Comparison of ENCODE assay signal across 17 mouse cellular contexts in genomic region chr9:57247201-57247671, GRCm38 (mm10). TPM values are rescaled to one million over a fixed set of nuclear protein-coding genes. Genes with fewer than 3 reads are reported as not detected.
DNase-seq lines count a peak whose midpoint lies in the region; ATAC-seq and TF ChIP-seq lines count a peak whose summit lies in the region.
"Had no signal": no experiment of that assay in that cellular context is flagged by ENCODE, and none has a peak within 500 bp of the region (broad histone marks: within the 10 kb centered on the region; RNA-seq: fewer than 3 reads in every experiment).

No protein-coding gene starts in this region.

- H3K36me3 ChIP-seq in lung, embryonic 16.5 days (ENCODE audit: control insufficient read depth, insufficient read depth, low read length): peaks cover 2% of the 10 kb centered on the region
- H3K36me3 ChIP-seq in kidney, postnatal 0 days (ENCODE audit: insufficient read depth, low read length): 0 out of 2 replicates have a peak, but pooled peaks cover 1% of the 10 kb centered on the region
- no peaks in the 10 kb centered on the region; the same call in 1 of the 2 replicates for H3K36me3 ChIP-seq in stomach, postnatal 0 days (ENCODE audit: control insufficient read depth, insufficient read depth, low read length)
- H3K36me3 ChIP-seq: hindbrain, embryonic 13.5 days had no signal

- WGBS in lung, embryonic 16.5 days: 29% methylated on average over 8 of the region's 8 CpGs
- WGBS in lung, adult 2 months: 35% methylated on average over 8 of the region's 8 CpGs
- WGBS in kidney, postnatal 0 days: 27% methylated on average over 8 of the region's 8 CpGs
- 24% methylated on average over 8 of the region's 8 CpGs for WGBS in stomach, postnatal 0 days

- peak; percentile 42 to 76 for DNase-seq in adrenal gland, adult (ENCODE audit: inconsistent age in 2 of 2, low spot score in 1 of 2)
- no peak for DNase-seq in adrenal gland, adult 18-20 months (ENCODE audit: low spot score in 2 of 2)
- DNase-seq in lung, adult 2 months: no peak
- peak; percentile 38 for DNase-seq in kidney, postnatal 0 days (ENCODE audit: low spot score)
- DNase-seq in stomach, postnatal 0 days (ENCODE audit: low spot score): peak; percentile 48
- DNase-seq in urinary bladder, postnatal 36 days (ENCODE audit: low spot score in 2 of 2): no peak
- DNase-seq in embryo, embryonic 10.5 days (ENCODE audit: low spot score): no peak
- DNase-seq: cerebellum, postnatal 36 days; layer of hippocampus, adult 9-11 months; spleen, adult 18-20 months; thymus, postnatal 36 days had no signal

- TF ChIP-seq CTCF in lung, adult 2 months (IDR thresholded peaks at IDR 0.05; ENCODE audit: insufficient read depth, low read length): no peak
- peak; percentile 32; the same call in 1 of the 2 replicates for TF ChIP-seq CTCF in kidney, postnatal 0 days (IDR thresholded peaks at IDR 0.05; ENCODE audit: low read depth)
- TF ChIP-seq CTCF in stomach, postnatal 0 days (IDR thresholded peaks at IDR 0.05; ENCODE audit: low read depth): peak; percentile 38

- H3K27me3 ChIP-seq in lung, embryonic 16.5 days (ENCODE audit: control insufficient read depth, insufficient read depth, low read depth, low read length): no peaks in the 10 kb centered on the region
- no peaks in the 10 kb centered on the region for H3K27me3 ChIP-seq in kidney, postnatal 0 days (ENCODE audit: insufficient read depth, low read length)
- no peaks in the 10 kb centered on the region for H3K27me3 ChIP-seq in stomach, postnatal 0 days (ENCODE audit: control insufficient read depth, insufficient read depth, low read length)
- H3K27me3 ChIP-seq: hindbrain, embryonic 13.5 days had no signal

- H3K9me3 ChIP-seq in lung, embryonic 16.5 days (ENCODE audit: control insufficient read depth, low read length): no peaks in the 10 kb centered on the region
- H3K9me3 ChIP-seq in kidney, postnatal 0 days (replicated peaks; ENCODE audit: low read length): no peaks in the 10 kb centered on the region
- no peaks in the 10 kb centered on the region for H3K9me3 ChIP-seq in stomach, postnatal 0 days (ENCODE audit: control insufficient read depth, low read length)
- H3K9me3 ChIP-seq: hindbrain, embryonic 13.5 days; limb, embryonic 10.5 days; megakaryocyte, embryonic 14.5 days had no signal

- no peak overlapping the region for H3K4me3 ChIP-seq in lung, embryonic 16.5 days (ENCODE audit: low read length)
- no peak overlapping the region for H3K4me3 ChIP-seq in lung, adult 2 months (replicated peaks; ENCODE audit: extremely low read depth, low read depth, low read length)
- H3K4me3 ChIP-seq in kidney, postnatal 0 days (replicated peaks; ENCODE audit: low read depth, low read length): no peak overlapping the region
- H3K4me3 ChIP-seq in stomach, postnatal 0 days (ENCODE audit: low read depth, low read length): no peak overlapping the region
- H3K4me3 ChIP-seq: erythroblast, embryonic 14.5 days; hindbrain, embryonic 13.5 days; limb, embryonic 10.5 days; megakaryocyte, embryonic 14.5 days had no signal

- H3K9ac ChIP-seq in lung, embryonic 16.5 days (ENCODE audit: low read length): no peak overlapping the region
- no peak overlapping the region for H3K9ac ChIP-seq in kidney, postnatal 0 days (ENCODE audit: low read depth, low read length)
- no peak overlapping the region for H3K9ac ChIP-seq in stomach, postnatal 0 days (ENCODE audit: low read length)
- H3K9ac ChIP-seq: hindbrain, embryonic 13.5 days had no signal

- H3K4me1 ChIP-seq in lung, embryonic 16.5 days (replicated peaks; ENCODE audit: control insufficient read depth, insufficient read depth, low read length): peaks cover 16% of the 10 kb centered on the region
- H3K4me1 ChIP-seq in lung, adult 2 months (ENCODE audit: control insufficient read depth, insufficient read depth, low read length): peaks cover 6% of the 10 kb centered on the region; the same call in 1 of the 2 replicates
- H3K4me1 ChIP-seq in kidney, postnatal 0 days (replicated peaks; ENCODE audit: insufficient read depth, low read length): 0 out of 2 replicates have a peak, but pooled peaks cover 4% of the 10 kb centered on the region
- no peaks in the 10 kb centered on the region for H3K4me1 ChIP-seq in stomach, postnatal 0 days (replicated peaks; ENCODE audit: control insufficient read depth, insufficient read depth)

- no peak overlapping the region for H3K4me2 ChIP-seq in lung, embryonic 16.5 days (ENCODE audit: low read depth, low read length)
- no peak overlapping the region for H3K4me2 ChIP-seq in kidney, postnatal 0 days (ENCODE audit: low read length)
- no peak overlapping the region for H3K4me2 ChIP-seq in stomach, postnatal 0 days (replicated peaks; ENCODE audit: low read depth)
- H3K4me2 ChIP-seq: heart, embryonic 11.5 days; hindbrain, embryonic 13.5 days had no signal

- TF ChIP-seq EP300 in stomach, postnatal 0 days (optimal IDR thresholded peaks at IDR 0.05): no peak

- no peak for TF ChIP-seq POLR2A in lung, adult 2 months (IDR thresholded peaks at IDR 0.05; ENCODE audit: borderline replicate concordance, extremely low read depth, low read depth, low read length)

- H3K27ac ChIP-seq in lung, embryonic 16.5 days (ENCODE audit: low read length): no peak overlapping the region
- H3K27ac ChIP-seq in kidney, postnatal 0 days: peak overlapping the region; percentile 19; the same call in 1 of the 2 replicates
- no peak overlapping the region for H3K27ac ChIP-seq in stomach, postnatal 0 days (replicated peaks)
- H3K27ac ChIP-seq: hindbrain, embryonic 13.5 days; limb, embryonic 10.5 days had no signal

- peak; percentile 24; the same call in 1 of the 2 replicates for ATAC-seq in lung, embryonic 16.5 days (ENCODE audit: low read depth)
- peak; percentile 19; the same call in 1 of the 2 replicates for ATAC-seq in kidney, postnatal 0 days (replicated peaks; ENCODE audit: low FRiP score, low read depth)
- ATAC-seq in stomach, postnatal 0 days (ENCODE audit: low FRiP score, low TSS enrichment): peak; percentile 51

RNA-seq across cellular contexts. Expression of gene Trcg1, which starts 10.9 kb away (rescaled TPM):
- not detected for total RNA-seq in adrenal gland, adult 18-20 months (2021)
- polyA plus RNA-seq in lung, embryonic 16.5 days (2015; fragmentation: Nextera tagmentation; extraction: Ambion mirVana): not detected in 2 replicates
- polyA plus RNA-seq in lung, adult 2 months (2012; rRNA removed): not detected in 2 replicates
- 0.04 TPM in 1 of 2 replicates, not detected in the other for polyA plus RNA-seq in kidney, postnatal 0 days (2015; fragmentation: Nextera tagmentation; extraction: Ambion mirVana)
- polyA plus RNA-seq in stomach, postnatal 0 days (2015; fragmentation: Nextera tagmentation; extraction: Ambion mirVana): 0.05 TPM in 1 of 2 replicates, not detected in the other
- polyA plus RNA-seq: erythroblast, embryonic 14.5 days; heart, embryonic 11.5 days; hindbrain, embryonic 13.5 days; limb, embryonic 10.5 days had no signal

RNA-seq across cellular contexts. Expression of gene 1700017B05Rik, which starts 15.2 kb away (rescaled TPM):
- 10 to 100 TPM; 45.7 to 53.6 TPM for total RNA-seq in adrenal gland, adult 18-20 months (2021)
- polyA plus RNA-seq in lung, embryonic 16.5 days (2015; fragmentation: Nextera tagmentation; extraction: Ambion mirVana): 19.4 and 20.3 TPM in 2 replicates
- 12.1 and 12.5 TPM in 2 replicates for polyA plus RNA-seq in lung, adult 2 months (2012; rRNA removed)
- 13.1 and 13.6 TPM in 2 replicates for polyA plus RNA-seq in kidney, postnatal 0 days (2015; fragmentation: Nextera tagmentation; extraction: Ambion mirVana)
- polyA plus RNA-seq in stomach, postnatal 0 days (2015; fragmentation: Nextera tagmentation; extraction: Ambion mirVana): 10.4 and 10.9 TPM in 2 replicates

Comparison
In these comparisons a context has a peak if more than half of its experiments do, and no peak if none do; other contexts are left out.
1. DNase-seq: peak in adrenal gland, adult (2 of 2), kidney, postnatal 0 days (single experiment) and stomach, postnatal 0 days (single experiment); none in adrenal gland, adult 18-20 months (0 of 2), lung, adult 2 months (single experiment), urinary bladder, postnatal 36 days (0 of 2) and embryo, embryonic 10.5 days (single experiment).
2. Peak in every context shown above with its lines, with median percentiles within 50 percentile points of each other: ATAC-seq.